Mouse (Mus musculus) spleen, adult 2 months (tissue): Measurements from ENCODE around the gene Tubgcp6.

Experiments
- CTCF ChIP-seq: fragments of 200-500 bp; IDR thresholded peaks from 2 replicates; pipeline ENCODE4 v1.5.1; 2011; ENCODE audit warnings: mild to moderate bottlenecking, inconsistent platforms; ENCODE audit not compliant: insufficient read depth, insufficient read length, insufficient replicate concordance; ENCODE audit errors: extremely low read depth
- POLR2A ChIP-seq: fragments of 200-500 bp; IDR thresholded peaks from 2 replicates; pipeline ENCODE4 v1.6.1; 2011; ENCODE audit warnings: low read depth, low read length, inconsistent platforms

GRCm38 (mm10) chr15:89110147-89110546, 12.8 kb downstream of the Tubgcp6 start:
- TF ChIP-seq POLR2A (no peak), CTCF (no peak)
